Mouse (Mus musculus): Measurements from ENCODE around the gene Zfy1.
"Not testable (repeated sequence)": the region's sequence is repeated elsewhere in the genome, so short reads cannot be mapped to it uniquely, and the experiment has no call there.

Gene Zfy1

GRCm38 (mm10) chrY:797309-797708, at the start of gene Zfy1:
Zfy1 (minus strand) TSS chrY:797409.
- DNase-seq, result not testable (repeated sequence)

- DNase-seq, result no peak
Measured at GRCm38 (mm10) chrY:818396-818795, 21.2 kb upstream of the Zfy1 start, which contains the start of gene Uba1y. Uba1y (plus strand) TSS chrY:818649.

GRCm38 (mm10) chrY:808991-809661, 11.9 kb upstream of the Zfy1 start:
- no peak for DNase-seq

Data from spleen, adult 18-20 months (tissue).